Mouse (Mus musculus) midbrain, embryonic 13.5 days (tissue): ENCODE results near the gene Arl6ip4. TPM values are rescaled to one million over a fixed set of nuclear protein-coding genes. Genes with fewer than 3 reads are reported as not detected.

Experiments
- ATAC-seq: fragments of 200-750 bp; cut with Nextera tagmentation; 2 replicates; pipeline ENCODE4 v1.8.0; 2017; ENCODE audit warnings: mild to moderate bottlenecking, moderate TSS enrichment, moderate library complexity
- H3K27ac ChIP-seq: fragments of 300-500 bp; sonication (generic); 2 replicates; pipeline ENCODE4 v1.5.1; 2015; ENCODE audit warnings: inconsistent platforms, mild to moderate bottlenecking, moderate library complexity
- H3K27me3 ChIP-seq: fragments of 300-500 bp; sonication (generic); 2 replicates; pipeline ENCODE4 v1.6.1; 2015; ENCODE audit warnings: mild to moderate bottlenecking, inconsistent platforms
- H3K36me3 ChIP-seq: fragments of 300-500 bp; sonication (generic); 2 replicates; pipeline ENCODE4 v1.6.1; 2015; ENCODE audit warnings: mild to moderate bottlenecking, inconsistent platforms
- H3K4me1 ChIP-seq: fragments of 300-500 bp; sonication (generic); replicated peaks from 2 replicates; pipeline ENCODE4 v1.6.1; 2015; ENCODE audit warnings: inconsistent platforms
- H3K4me2 ChIP-seq: fragments of 300-500 bp; sonication (generic); replicated peaks from 2 replicates; pipeline ENCODE4 v1.6.1; 2015; ENCODE audit warnings: moderate library complexity, mild to moderate bottlenecking, inconsistent platforms
- H3K4me3 ChIP-seq: fragments of 300-500 bp; sonication (generic); replicated peaks from 2 replicates; pipeline ENCODE4 v1.5.1; 2015; ENCODE audit warnings: mild to moderate bottlenecking, inconsistent platforms
- H3K9ac ChIP-seq: fragments of 300-500 bp; sonication (generic); replicated peaks from 2 replicates; pipeline ENCODE4 v1.6.1; 2015; ENCODE audit warnings: mild to moderate bottlenecking, inconsistent platforms
- H3K9me3 ChIP-seq: fragments of 300-500 bp; sonication (generic); 2 replicates; pipeline ENCODE4 v1.6.1; 2016; ENCODE audit warnings: mild to moderate bottlenecking, inconsistent platforms
- WGBS: fragments of 180-500 bp; shearing (Covaris S2); methylation state at CpG from one replicate; pipeline ENCODE4 v1.1.7; 2015; 5-methylcytosine and 5-hydroxymethylcytosine counted together
- polyA plus RNA-seq: library from polyadenylated mRNA; unstranded; fragments of >200 nt; fragmentation: Nextera tagmentation; extraction: Ambion mirVana; gene quantifications from 2 replicates; pipeline ENCODE4 v1.2.1, GENCODE M21; 2015

The Arl6ip4 gene
- polyA plus RNA-seq, 1 experiment from 2014 or later: 82.3 TPM

DNA sequence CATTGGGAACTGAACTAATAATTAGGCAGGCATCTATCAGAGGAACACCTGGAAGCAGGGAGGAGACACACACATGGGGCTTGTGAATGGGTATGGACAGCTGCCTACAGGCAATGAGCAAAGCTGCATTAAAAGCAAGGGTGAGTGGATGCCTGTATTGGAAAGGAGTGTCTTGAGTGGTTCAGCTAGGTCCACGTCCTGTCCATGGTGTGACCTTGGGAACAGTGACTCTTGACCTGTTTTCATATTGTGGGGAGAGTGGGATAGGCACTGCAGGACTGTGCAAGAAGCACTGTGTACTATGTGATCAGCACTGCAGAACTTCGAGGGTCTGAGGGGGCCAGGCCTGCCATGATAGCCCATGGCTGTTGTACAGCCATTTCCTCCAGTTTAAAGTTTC, 17.0 kb upstream of the Arl6ip4 start:
- WGBS: 85% methylated on average over 2 of the region's 2 CpGs
- ATAC-seq: no peak
- Histone ChIP-seq H3K4me3 (no peak overlapping the region), H3K36me3 (no peaks in the 10 kb centered on the region), H3K27me3 (peaks cover 20% of the 10 kb centered on the region), H3K9me3 (no peaks in the 10 kb centered on the region), H3K4me1 (peaks cover 12% of the 10 kb centered on the region), H3K27ac (no peak overlapping the region), H3K9ac (no peak overlapping the region), H3K4me2 (no peak overlapping the region)

DNA sequence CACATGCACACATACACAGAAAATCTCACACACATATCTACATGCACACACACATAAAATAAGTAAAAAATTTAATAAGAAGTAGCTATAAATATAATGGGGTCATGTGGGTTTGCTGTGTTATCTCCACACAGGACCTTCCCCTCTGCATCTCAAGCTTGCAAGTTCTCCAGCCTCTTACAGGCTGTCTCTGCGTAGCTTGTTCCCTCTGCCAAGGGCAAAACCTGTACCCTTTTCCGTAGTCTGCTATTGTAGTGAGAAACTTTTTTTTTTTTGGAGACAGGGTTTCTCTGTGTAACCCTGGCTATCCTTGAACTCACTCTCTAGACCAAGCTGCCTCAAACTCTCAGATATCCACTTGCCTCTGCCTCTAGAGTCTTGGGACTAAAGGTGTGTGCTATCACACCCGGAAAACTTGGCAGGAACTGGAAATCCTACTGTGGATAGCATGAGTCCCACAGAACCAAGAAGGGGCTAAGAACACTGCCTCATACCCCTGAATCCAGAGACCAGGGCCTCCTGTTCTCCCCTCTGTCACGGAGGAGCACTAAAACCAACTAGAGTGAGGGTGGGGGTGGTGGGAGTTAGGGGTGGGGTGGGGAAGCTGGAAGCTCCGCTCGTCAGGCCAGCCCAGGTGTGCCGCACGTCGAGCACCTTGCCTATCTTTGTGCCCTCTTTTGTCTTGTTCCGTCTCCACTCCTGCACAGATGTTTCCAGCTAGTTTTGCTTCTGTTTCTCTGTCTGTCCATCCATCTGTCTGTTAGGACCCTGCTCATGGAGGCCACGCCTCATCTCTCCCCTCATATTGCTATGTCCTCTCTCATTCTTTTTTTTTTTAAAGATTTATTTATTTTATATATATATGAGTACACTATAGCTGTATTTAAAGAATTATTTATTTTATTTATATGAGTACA, 15.5 kb upstream of the Arl6ip4 start:
- Histone ChIP-seq H3K27me3 (peaks cover 7% of the 10 kb centered on the region; the same call in 1 of the 2 replicates), H3K36me3 (0 out of 2 replicates have a peak, but pooled peaks cover 3% of the 10 kb centered on the region), H3K27ac (no peak overlapping the region), H3K4me2 (no peak overlapping the region), H3K4me3 (no peak overlapping the region), H3K9me3 (no peaks in the 10 kb centered on the region), H3K4me1 (peaks cover 7% of the 10 kb centered on the region), H3K9ac (no peak overlapping the region)
- no peak for ATAC-seq
- 91% methylated on average over 11 of the region's 11 CpGs for WGBS

DNA sequence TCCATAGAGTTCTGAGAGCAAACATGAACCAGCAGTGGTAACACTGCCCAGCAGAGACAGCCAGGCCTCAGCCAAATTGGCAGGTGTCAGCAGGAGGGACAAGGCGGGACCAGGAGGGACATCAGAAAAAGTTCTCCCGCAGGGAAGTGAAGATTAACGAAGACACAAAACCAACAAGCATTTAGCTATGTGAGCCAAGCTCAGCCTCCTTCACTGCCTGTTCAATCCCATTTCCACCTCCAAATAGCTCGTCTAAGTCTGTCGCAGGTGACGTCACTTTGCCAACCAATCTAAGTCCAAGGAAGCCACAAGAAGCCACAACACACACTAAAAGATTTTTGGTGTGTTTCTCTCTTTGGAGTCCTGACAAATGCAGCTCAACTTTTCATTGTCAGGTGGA, 13.6 kb upstream of the Arl6ip4 start:
- H3K4me1 ChIP-seq: no peaks in the 10 kb centered on the region
- no peak overlapping the region for H3K4me2 ChIP-seq
- H3K27ac ChIP-seq: no peak overlapping the region
- no peak for ATAC-seq
- H3K9me3 ChIP-seq: no peaks in the 10 kb centered on the region
- H3K4me3 ChIP-seq: no peak overlapping the region
- 85% methylated on average over 6 of the region's 6 CpGs for WGBS
- no peaks in the 10 kb centered on the region for H3K27me3 ChIP-seq
- 0 out of 2 replicates have a peak, but pooled peaks cover 3% of the 10 kb centered on the region for H3K36me3 ChIP-seq
- no peak overlapping the region for H3K9ac ChIP-seq

DNA sequence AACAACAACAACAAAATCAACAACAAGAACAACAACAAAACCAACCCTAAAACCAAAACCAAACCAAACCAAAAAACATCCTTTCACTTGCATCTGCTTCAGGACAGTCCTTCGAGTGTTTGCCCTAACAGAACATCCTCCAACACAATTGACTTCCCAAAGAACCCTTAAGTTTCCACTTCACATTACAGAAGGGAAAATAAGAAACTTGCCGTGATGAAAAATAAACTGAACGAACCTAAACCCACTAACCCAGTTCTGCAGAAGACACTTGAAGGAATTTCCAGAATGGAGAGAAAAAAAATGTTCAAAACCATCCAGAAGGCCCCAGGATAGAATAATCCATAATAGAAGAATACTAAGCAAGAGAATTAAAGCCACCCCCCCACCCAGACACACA, 12.9 kb upstream of the Arl6ip4 start:
- no peak overlapping the region for H3K27ac ChIP-seq
- no peaks in the 10 kb centered on the region for H3K4me1 ChIP-seq
- H3K4me3 ChIP-seq: no peak overlapping the region
- 0 out of 2 replicates have a peak, but pooled peaks cover 3% of the 10 kb centered on the region for H3K36me3 ChIP-seq
- H3K27me3 ChIP-seq: no peaks in the 10 kb centered on the region
- no peak overlapping the region for H3K9ac ChIP-seq
- H3K9me3 ChIP-seq: no peaks in the 10 kb centered on the region
- WGBS: 84% methylated on average over 3 of the region's 3 CpGs
- no peak for ATAC-seq
- no peak overlapping the region for H3K4me2 ChIP-seq

DNA sequence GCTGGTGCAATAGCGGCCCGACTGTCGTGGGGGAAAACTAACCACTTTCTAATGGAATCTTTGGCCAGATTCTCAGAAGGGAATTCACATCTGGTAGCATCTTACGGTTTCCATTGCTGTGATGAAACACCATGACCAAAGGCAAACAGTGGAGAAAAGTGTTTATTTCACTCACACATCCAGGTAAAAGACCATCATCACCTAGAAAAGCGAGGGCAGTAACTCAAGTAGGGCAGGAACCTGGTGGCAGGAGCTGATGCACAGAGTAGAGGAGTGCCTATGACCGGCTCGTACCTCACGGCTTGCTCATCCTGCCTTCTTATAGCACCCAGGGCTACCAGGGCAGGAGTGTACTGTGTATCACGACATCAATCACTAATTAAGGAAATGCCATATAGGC, 12.3 kb upstream of the Arl6ip4 start:
- no peaks in the 10 kb centered on the region for H3K9me3 ChIP-seq
- H3K27me3 ChIP-seq: no peaks in the 10 kb centered on the region
- H3K36me3 ChIP-seq: 0 out of 2 replicates have a peak, but pooled peaks cover 3% of the 10 kb centered on the region
- WGBS: 95% methylated on average over 9 of the region's 9 CpGs
- no peak overlapping the region for H3K27ac ChIP-seq
- H3K4me1 ChIP-seq: no peaks in the 10 kb centered on the region
- no peak overlapping the region for H3K4me3 ChIP-seq
- no peak overlapping the region for H3K9ac ChIP-seq
- ATAC-seq: no peak
- H3K4me2 ChIP-seq: no peak overlapping the region

DNA sequence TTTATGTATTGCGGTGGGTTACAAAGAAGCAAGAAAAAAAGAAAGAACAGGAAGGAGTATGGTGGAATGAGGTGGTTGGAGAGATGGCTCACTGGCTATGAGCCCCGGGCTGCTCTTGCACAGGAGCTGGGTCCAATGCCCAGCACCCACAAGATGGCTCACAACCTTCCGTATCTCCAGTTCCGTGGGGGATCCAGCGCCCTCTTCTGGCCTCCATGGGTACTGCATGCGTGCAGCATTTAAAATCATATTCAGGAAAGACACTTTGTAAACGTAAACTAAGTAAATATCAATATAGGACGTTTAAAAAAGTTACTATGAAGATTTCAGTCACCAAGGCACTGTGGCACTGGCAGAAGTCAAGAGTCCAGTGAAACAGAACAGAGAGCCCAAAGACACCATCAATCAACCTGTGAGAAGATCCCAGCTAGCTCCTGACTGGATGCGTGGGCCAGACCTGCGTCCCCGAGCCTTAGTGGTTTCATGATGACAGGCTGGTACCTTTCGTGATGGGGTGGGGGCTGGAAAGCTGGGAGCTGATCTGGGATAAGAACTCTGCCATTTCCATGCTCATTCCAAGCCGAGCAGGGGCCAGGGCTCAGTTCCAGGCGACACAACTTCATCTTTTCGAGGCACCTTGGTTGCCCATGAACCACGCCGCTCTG, 4.7 kb upstream of the Arl6ip4 start:
- peak; percentile 32; the same call in 1 of the 2 replicates for ATAC-seq
- H3K9ac ChIP-seq: peak overlapping the region; percentile 81
- H3K36me3 ChIP-seq: peaks cover 5% of the 10 kb centered on the region
- peak overlapping the region; percentile 48 for H3K27ac ChIP-seq
- no peaks in the 10 kb centered on the region for H3K27me3 ChIP-seq
- WGBS: 27% methylated on average over 17 of the region's 17 CpGs
- H3K4me2 ChIP-seq: peak overlapping the region; percentile 76
- H3K4me3 ChIP-seq: peak overlapping the region; percentile 82
- H3K9me3 ChIP-seq: no peaks in the 10 kb centered on the region
- peaks cover 27% of the 10 kb centered on the region for H3K4me1 ChIP-seq

DNA sequence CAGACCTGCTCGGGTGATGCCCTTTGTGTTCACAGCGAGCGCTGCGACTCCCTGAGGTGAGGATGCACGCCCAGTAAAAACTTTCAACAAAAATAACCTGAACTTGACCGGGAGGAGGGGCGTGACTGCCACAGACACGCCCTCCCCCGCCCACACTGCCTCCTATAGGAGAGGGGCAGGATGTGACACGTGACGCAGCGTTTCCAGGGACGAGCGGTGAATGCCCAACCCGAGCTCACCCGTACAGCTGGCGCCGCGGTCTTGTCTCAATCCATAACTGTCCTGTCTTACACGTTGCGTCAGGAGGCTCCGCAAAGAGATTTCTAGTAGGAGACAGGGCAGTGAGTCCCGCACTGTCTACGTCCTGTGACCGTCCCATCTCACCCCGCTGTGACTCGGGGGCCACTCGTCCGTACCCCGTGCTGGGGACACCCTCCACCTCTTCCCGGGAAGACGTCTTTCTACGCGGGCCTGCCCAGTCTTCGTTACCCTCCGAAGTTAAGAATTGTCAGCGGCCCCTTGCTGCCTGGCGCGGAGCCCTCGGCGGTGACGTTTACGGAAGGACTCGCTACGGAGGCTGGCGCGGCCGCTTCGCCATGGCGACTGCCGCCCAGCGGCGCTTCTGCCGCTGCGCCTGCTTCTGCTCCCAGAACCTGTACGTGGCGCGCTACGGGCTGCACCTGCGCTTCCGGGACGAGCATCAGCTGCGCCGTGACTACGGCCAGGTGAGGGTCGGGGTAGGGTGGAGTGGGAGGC, 4.0 kb upstream of the Arl6ip4 start, which contains the start of gene Ogfod2:
TSS of gene Ogfod2 (plus strand) at position 556 of the 756 bp plus-strand sequence.
- H3K9me3 ChIP-seq: no peaks in the 10 kb centered on the region
- peaks cover 33% of the 10 kb centered on the region for H3K4me1 ChIP-seq
- H3K27ac ChIP-seq: peak within 1 kb of the TSS; percentile 88
- peak; percentile 96 for ATAC-seq
- peak within 1 kb of the TSS; percentile 76 for H3K4me2 ChIP-seq
- no peaks in the 10 kb centered on the region for H3K27me3 ChIP-seq
- H3K36me3 ChIP-seq: peaks cover 5% of the 10 kb centered on the region
- peak within 1 kb of the TSS; percentile 82 for H3K4me3 ChIP-seq
- peak within 1 kb of the TSS; percentile 81 for H3K9ac ChIP-seq
- WGBS: under 1% methylated on average over 66 of the region's 66 CpGs

DNA sequence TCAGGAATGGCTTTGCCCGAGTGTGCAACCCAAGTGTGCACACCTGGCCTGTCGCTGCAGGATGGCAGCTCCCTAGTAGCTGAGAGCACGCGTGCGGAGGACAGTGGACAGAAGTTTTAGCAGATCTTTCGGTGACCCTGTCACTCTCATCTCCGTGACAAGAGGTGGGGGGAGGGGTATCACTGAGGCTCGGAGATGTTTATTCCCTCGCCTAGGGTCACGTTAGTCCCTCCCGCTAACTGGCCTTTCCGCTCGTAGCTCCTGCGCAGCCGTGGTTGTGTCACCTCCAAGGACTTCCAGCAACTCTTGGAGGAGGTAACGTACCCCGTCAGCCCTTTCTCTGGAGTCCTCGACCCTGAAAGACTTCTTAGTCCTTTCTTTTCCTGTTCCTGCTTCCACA, 3.4 kb upstream of the Arl6ip4 start:
- 1% methylated on average over 18 of the region's 18 CpGs for WGBS

DNA sequence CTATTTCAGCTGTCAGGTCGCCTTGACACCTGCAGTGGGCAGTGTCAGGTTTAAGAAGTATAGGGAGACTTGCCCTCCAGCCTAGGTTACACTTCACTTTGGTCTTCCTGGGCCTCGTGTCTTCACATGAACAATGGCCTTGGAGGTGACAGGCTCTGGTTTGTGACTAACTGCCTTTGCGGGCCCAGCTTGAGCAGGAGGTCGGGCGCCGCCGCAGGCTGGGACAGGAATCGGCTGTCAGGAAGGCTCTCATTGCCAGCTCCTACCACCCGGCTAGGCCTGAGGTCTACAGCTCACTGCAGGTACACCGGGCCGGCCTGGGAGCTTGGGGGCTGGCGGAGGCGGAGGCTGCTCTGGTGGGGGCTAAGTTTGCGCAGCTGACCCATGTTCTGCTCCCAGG, 2.9 kb upstream of the Arl6ip4 start:
- ATAC-seq: no peak

More for the DNA sequence above, 3.4 kb upstream of the Arl6ip4 start:
- H3K4me3 ChIP-seq: peak overlapping the region; percentile 82
- H3K9me3 ChIP-seq: no peaks in the 10 kb centered on the region
- ATAC-seq: no peak
- peak overlapping the region; percentile 81 for H3K9ac ChIP-seq
- peaks cover 39% of the 10 kb centered on the region for H3K4me1 ChIP-seq
- H3K4me2 ChIP-seq: peak overlapping the region; percentile 76
- peak overlapping the region; percentile 88 for H3K27ac ChIP-seq
- no peaks in the 10 kb centered on the region for H3K27me3 ChIP-seq
- peaks cover 6% of the 10 kb centered on the region for H3K36me3 ChIP-seq

DNA sequence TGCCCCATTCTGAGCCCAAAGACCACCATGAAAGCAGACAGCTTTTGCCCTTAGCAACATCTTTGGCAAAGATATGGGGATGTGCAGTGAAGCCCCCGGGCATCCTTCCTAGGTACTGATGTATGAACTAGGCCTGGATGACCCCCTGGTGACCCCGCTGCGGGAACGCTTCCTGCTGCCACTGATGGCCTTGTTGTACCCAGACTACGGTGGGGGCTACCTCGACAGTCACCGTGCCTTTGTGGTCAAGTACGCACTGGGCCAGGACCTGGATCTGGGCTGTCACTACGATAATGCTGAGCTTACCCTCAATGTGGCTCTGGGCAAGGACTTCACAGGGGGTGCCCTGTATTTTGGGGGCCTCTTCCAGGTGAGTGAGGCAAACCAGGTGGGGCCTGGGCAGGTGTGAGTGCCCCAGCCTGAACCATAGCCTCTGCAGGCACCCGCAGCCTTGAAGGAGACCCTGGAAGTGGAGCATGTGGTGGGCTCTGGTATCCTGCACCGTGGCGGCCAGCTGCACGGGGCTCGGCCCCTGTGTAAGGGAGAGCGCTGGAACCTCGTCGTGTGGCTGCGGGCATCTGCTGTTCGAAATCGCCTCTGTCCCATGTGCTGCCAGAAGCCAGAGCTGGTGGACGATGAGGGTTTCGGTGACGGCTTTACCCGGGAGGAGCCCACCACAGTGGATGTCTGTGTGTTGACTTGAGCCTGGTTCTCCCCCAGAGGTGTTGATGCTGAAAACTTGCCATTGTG, 1.4 kb upstream of the Arl6ip4 start:
- H3K4me3 ChIP-seq: no peak overlapping the region
- peaks cover 43% of the 10 kb centered on the region for H3K4me1 ChIP-seq
- ATAC-seq: no peak
- 91% methylated on average over 24 of the region's 24 CpGs for WGBS
- no peak overlapping the region for H3K27ac ChIP-seq
- H3K4me2 ChIP-seq: no peak overlapping the region
- H3K27me3 ChIP-seq: no peaks in the 10 kb centered on the region
- H3K36me3 ChIP-seq: peaks cover 25% of the 10 kb centered on the region
- H3K9ac ChIP-seq: no peak overlapping the region
- H3K9me3 ChIP-seq: no peaks in the 10 kb centered on the region

More for the DNA sequence above, 2.9 kb upstream of the Arl6ip4 start:
- Histone ChIP-seq H3K36me3 (peaks cover 11% of the 10 kb centered on the region), H3K27ac (peak overlapping the region; percentile 88), H3K4me1 (peaks cover 40% of the 10 kb centered on the region), H3K27me3 (no peaks in the 10 kb centered on the region), H3K4me3 (peak overlapping the region; percentile 82), H3K9ac (peak overlapping the region; percentile 81), H3K4me2 (peak overlapping the region; percentile 76), H3K9me3 (no peaks in the 10 kb centered on the region)
- WGBS: 13% methylated on average over 14 of the region's 14 CpGs

DNA sequence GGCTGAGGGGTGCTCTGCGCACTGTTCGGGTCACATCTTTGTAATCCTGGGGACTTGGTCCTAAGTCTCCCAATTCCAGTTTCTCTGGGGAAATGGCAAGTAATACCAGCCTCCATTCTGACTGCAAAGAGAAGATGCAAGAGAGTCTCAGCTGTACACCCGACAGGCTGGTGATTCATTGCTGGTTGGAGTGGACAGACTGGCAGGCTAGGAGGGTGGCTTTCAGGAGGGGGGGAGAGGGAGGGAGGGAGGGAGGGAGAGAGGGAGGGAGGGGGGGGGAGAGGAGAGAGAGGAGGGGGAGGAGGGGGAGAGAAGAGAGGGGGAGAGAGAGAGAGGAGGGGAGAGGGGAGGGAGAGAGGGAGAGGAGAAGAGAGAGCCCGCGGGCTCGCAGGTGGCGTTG, 358 bp upstream of the Arl6ip4 start:
- no peaks in the 10 kb centered on the region for H3K9me3 ChIP-seq
- H3K9ac ChIP-seq: peak overlapping the region; percentile 90
- peak overlapping the region; percentile 99 for H3K4me2 ChIP-seq
- peaks cover 43% of the 10 kb centered on the region for H3K4me1 ChIP-seq
- no peaks in the 10 kb centered on the region for H3K27me3 ChIP-seq
- WGBS: 23% methylated on average over 7 of the region's 7 CpGs
- H3K4me3 ChIP-seq: peak overlapping the region; percentile 92
- peak overlapping the region; percentile 83 for H3K27ac ChIP-seq
- no peak for ATAC-seq
- peaks cover 36% of the 10 kb centered on the region for H3K36me3 ChIP-seq
